ENCODE assay signal across 8 mouse cellular contexts in genomic region chr11:54530391-54530790, GRCm38 (mm10). TPM values are rescaled to one million over a fixed set of nuclear protein-coding genes. Genes with fewer than 3 reads are reported as not detected.
A peak's percentile ranks its signal among the peaks of the same experiment; 100 is the strongest.
DNase-seq lines count a peak whose midpoint lies in the region; ATAC-seq and TF ChIP-seq lines count a peak whose summit lies in the region.

No protein-coding gene starts in this region.

- peak overlapping the region; percentile 53 for H3K4me3 ChIP-seq in testis, adult 2 months (ENCODE audit: control insufficient read depth, low read depth, low read length)
- no peak overlapping the region for H3K4me3 ChIP-seq in kidney, postnatal 0 days (replicated peaks; ENCODE audit: low read depth, low read length)
- H3K4me3 ChIP-seq in stomach, postnatal 0 days (ENCODE audit: low read depth, low read length) = no peak overlapping the region

- no peaks in the 10 kb centered on the region for H3K27me3 ChIP-seq in testis, adult 2 months (ENCODE audit: control insufficient read depth, insufficient read depth, low read length)
- no peaks in the 10 kb centered on the region for H3K27me3 ChIP-seq in kidney, postnatal 0 days (ENCODE audit: insufficient read depth, low read length)
- no peaks in the 10 kb centered on the region for H3K27me3 ChIP-seq in stomach, postnatal 0 days (ENCODE audit: control insufficient read depth, insufficient read depth, low read length)

- TF ChIP-seq CTCF in testis, adult 2 months (IDR thresholded peaks at IDR 0.05; ENCODE audit: control insufficient read depth, insufficient read depth, insufficient replicate concordance, low read depth, low read length) = no peak
- TF ChIP-seq CTCF in kidney, postnatal 0 days (IDR thresholded peaks at IDR 0.05; ENCODE audit: low read depth) = no peak
- TF ChIP-seq CTCF in stomach, postnatal 0 days (IDR thresholded peaks at IDR 0.05; ENCODE audit: low read depth) = no peak

- no peaks in the 10 kb centered on the region for H3K9me3 ChIP-seq in kidney, postnatal 0 days (replicated peaks; ENCODE audit: low read length)
- no peaks in the 10 kb centered on the region for H3K9me3 ChIP-seq in stomach, postnatal 0 days (ENCODE audit: control insufficient read depth, low read length)

- ATAC-seq in kidney, postnatal 0 days (replicated peaks; ENCODE audit: low FRiP score, low read depth) = 0 out of 2 replicates have a peak, but pooled peaks have one; percentile 43
- no peak; the same call in 1 of the 2 replicates for ATAC-seq in stomach, postnatal 0 days (ENCODE audit: low FRiP score, low TSS enrichment)

- H3K4me1 ChIP-seq in testis, adult 2 months (ENCODE audit: control insufficient read depth, insufficient read depth, low read length) = no peaks in the 10 kb centered on the region
- H3K4me1 ChIP-seq in kidney, postnatal 0 days (replicated peaks; ENCODE audit: insufficient read depth, low read length) = peaks cover 19% of the 10 kb centered on the region
- H3K4me1 ChIP-seq in stomach, postnatal 0 days (replicated peaks; ENCODE audit: control insufficient read depth, insufficient read depth) = 0 out of 2 replicates have a peak, but pooled peaks cover 2% of the 10 kb centered on the region

- H3K27ac ChIP-seq in testis, adult 2 months (ENCODE audit: control insufficient read depth, insufficient read depth, low read depth, low read length) = peak overlapping the region; percentile 73
- H3K27ac ChIP-seq in kidney, postnatal 0 days = peak overlapping the region; percentile 69; the same call in 1 of the 2 replicates
- H3K27ac ChIP-seq in stomach, postnatal 0 days (replicated peaks) = peak overlapping the region; percentile 61

- no peak overlapping the region for H3K9ac ChIP-seq in kidney, postnatal 0 days (ENCODE audit: low read depth, low read length)
- no peak overlapping the region for H3K9ac ChIP-seq in stomach, postnatal 0 days (ENCODE audit: low read length)

- H3K4me2 ChIP-seq in kidney, postnatal 0 days (ENCODE audit: low read length) = no peak overlapping the region
- no peak overlapping the region for H3K4me2 ChIP-seq in stomach, postnatal 0 days (replicated peaks; ENCODE audit: low read depth)

- 25% methylated on average over 1 of the region's 1 CpGs for WGBS in kidney, postnatal 0 days
- WGBS in stomach, postnatal 0 days = 16% methylated on average over 1 of the region's 1 CpGs

- no peaks in the 10 kb centered on the region for H3K36me3 ChIP-seq in testis, adult 2 months (ENCODE audit: control insufficient read depth, insufficient read depth, low read length)
- H3K36me3 ChIP-seq in kidney, postnatal 0 days (ENCODE audit: insufficient read depth, low read length) = no peaks in the 10 kb centered on the region
- H3K36me3 ChIP-seq in stomach, postnatal 0 days (ENCODE audit: control insufficient read depth, insufficient read depth, low read length) = no peaks in the 10 kb centered on the region

- DNase-seq in cerebellum, adult 9-10 months = peak; percentile 23
- DNase-seq in cerebellum, adult 11-12 months = no peak
- DNase-seq in testis, postnatal 10 days (ENCODE audit: low spot score) = no peak
- peak; percentile 91 for DNase-seq in kidney, postnatal 0 days (ENCODE audit: low spot score)
- peak; percentile 27 for DNase-seq in stomach, postnatal 0 days (ENCODE audit: low spot score)
- DNase-seq in layer of hippocampus, adult 11-12 months (ENCODE audit: low spot score) = no peak
- DNase-seq in thymus, postnatal 0 days (ENCODE audit: low spot score) = no peak

- TF ChIP-seq POLR2A in testis, adult 2 months (IDR thresholded peaks at IDR 0.05; ENCODE audit: control insufficient read depth, low read depth, low read length) = no peak

- no peak for TF ChIP-seq EP300 in stomach, postnatal 0 days (optimal IDR thresholded peaks at IDR 0.05)

RNA-seq across cellular contexts. Expression of gene Rapgef6, which starts 7.7 kb away (rescaled TPM):
- 11.8 and 12.7 TPM in 2 replicates for polyA plus RNA-seq in testis, adult 2 months (2012; rRNA removed)
- polyA plus RNA-seq in kidney, postnatal 0 days (2015; fragmentation: Nextera tagmentation; extraction: Ambion mirVana) = 20.3 and 20.9 TPM in 2 replicates
- polyA plus RNA-seq in stomach, postnatal 0 days (2015; fragmentation: Nextera tagmentation; extraction: Ambion mirVana) = 12.5 and 17.0 TPM in 2 replicates
- 42.7 and 53.4 TPM in 2 replicates for polyA plus RNA-seq in thymus, postnatal 0 days (2015; fragmentation: Nextera tagmentation; extraction: Ambion mirVana)

Comparison
In these comparisons a context has a peak if more than half of its experiments do, and no peak if none do; other contexts are left out.
1. DNase-seq: peak in cerebellum, adult 9-10 months (single experiment), kidney, postnatal 0 days (single experiment) and stomach, postnatal 0 days (single experiment); none in cerebellum, adult 11-12 months (single experiment), testis, postnatal 10 days (single experiment), layer of hippocampus, adult 11-12 months (single experiment) and thymus, postnatal 0 days (single experiment).
2. Peak in every context shown above with its lines, with median percentiles within 50 percentile points of each other: H3K27ac ChIP-seq.